Mouse (Mus musculus) megakaryocyte, embryonic 14.5 days (primary cell): ENCODE results near the gene Sacs.

Experiments used
- FLI1 ChIP-seq: IDR thresholded peaks from 2 replicates; pipeline ENCODE4 v1.6.1; 2012; ENCODE audit warnings: low read length, inconsistent platforms, mixed read lengths
- GATA1 ChIP-seq: IDR thresholded peaks from 3 replicates; pipeline ENCODE4 v1.6.1; 2012; ENCODE audit warnings: mixed read lengths, low read length, inconsistent platforms, borderline replicate concordance

- TF ChIP-seq FLI1 (no peak), GATA1 (no peak)
These were observed 25.9 kb upstream of the Sacs start for GRCm38 (mm10) chr14:61112404-61112803.
